Mouse (Mus musculus): ENCODE results near the gene Sec23a. TPM values are rescaled to one million over a fixed set of nuclear protein-coding genes. Genes with fewer than 3 reads are reported as not detected.

Gene Sec23a
- polyA plus RNA-seq, 2 experiments: 67.1 to 97.1 TPM

GRCm38 (mm10) chr12:58924025-58924424 is 87.8 kb downstream of the Sec23a start:
- no peak for ATAC-seq (ENCODE audit: low FRiP score, low read depth)
- peak; percentile 68 for DNase-seq (ENCODE audit: low spot score)
- no peak overlapping the region for H3K4me2 ChIP-seq (replicated peaks; ENCODE audit: low read depth, low read length, severe bottlenecking)
- H3K36me3 ChIP-seq (ENCODE audit: control insufficient read depth, insufficient read depth, low read length): no peaks in the 10 kb centered on the region
- H3K4me3 ChIP-seq (replicated peaks; ENCODE audit: low read length): no peak overlapping the region
- WGBS: 77% methylated on average over 3 of the region's 3 CpGs
- no peak overlapping the region for H3K27ac ChIP-seq (replicated peaks; ENCODE audit: low read depth, low read length)
- no peaks in the 10 kb centered on the region for H3K4me1 ChIP-seq (ENCODE audit: control insufficient read depth, insufficient read depth, low read length)
- TF ChIP-seq POLR2A (IDR thresholded peaks at IDR 0.05; ENCODE audit: borderline replicate concordance, extremely low read depth, insufficient read depth, insufficient read length): no peak
- H3K9ac ChIP-seq (ENCODE audit: low read depth, low read length, severe bottlenecking): no peak overlapping the region
- H3K27me3 ChIP-seq (ENCODE audit: control insufficient read depth, insufficient read depth, low read length): no peaks in the 10 kb centered on the region
- no peaks in the 10 kb centered on the region for H3K9me3 ChIP-seq (ENCODE audit: control insufficient read depth, low read length)

GRCm38 (mm10) chr12:58920775-58921174 is 91.0 kb downstream of the Sec23a start:
- WGBS: 86% methylated on average over 6 of the region's 6 CpGs
- Histone ChIP-seq H3K27ac (replicated peaks; ENCODE audit: low read depth, low read length) (no peak overlapping the region), H3K36me3 (ENCODE audit: control insufficient read depth, insufficient read depth, low read length) (no peaks in the 10 kb centered on the region), H3K4me1 (ENCODE audit: control insufficient read depth, insufficient read depth, low read length) (no peaks in the 10 kb centered on the region), H3K9me3 (ENCODE audit: control insufficient read depth, low read length) (no peaks in the 10 kb centered on the region), H3K27me3 (ENCODE audit: control insufficient read depth, insufficient read depth, low read length) (no peaks in the 10 kb centered on the region), H3K9ac (ENCODE audit: low read depth, low read length, severe bottlenecking) (no peak overlapping the region), H3K4me2 (replicated peaks; ENCODE audit: low read depth, low read length, severe bottlenecking) (no peak overlapping the region), H3K4me3 (replicated peaks; ENCODE audit: low read length) (no peak overlapping the region)
- no peak for DNase-seq (ENCODE audit: low spot score)
- TF ChIP-seq POLR2A (IDR thresholded peaks at IDR 0.05; ENCODE audit: borderline replicate concordance, extremely low read depth, insufficient read depth, insufficient read length): no peak
- no peak for ATAC-seq (ENCODE audit: low FRiP score, low read depth)

DNA sequence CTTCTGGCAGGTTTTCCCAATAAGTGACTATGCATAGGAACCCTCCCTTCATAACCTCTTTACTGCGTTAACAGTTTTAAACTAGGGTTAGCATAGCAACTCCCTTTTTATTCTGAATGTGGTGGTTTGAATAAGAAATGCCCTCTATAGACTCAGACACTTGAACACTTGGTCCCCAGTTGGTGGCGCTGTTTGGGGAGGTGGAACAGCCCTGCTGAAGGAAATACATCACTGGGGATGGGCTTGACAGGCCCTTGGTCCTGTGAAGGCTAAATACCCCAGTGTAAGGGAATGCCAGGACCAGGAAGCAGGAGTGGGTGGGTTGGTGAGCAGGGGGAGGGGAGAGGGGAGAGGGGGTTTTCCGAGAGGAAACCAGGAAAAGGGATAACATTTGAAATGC is 92.3 kb downstream of the Sec23a start:
- no peak overlapping the region for H3K4me2 ChIP-seq (replicated peaks; ENCODE audit: low read depth, low read length, severe bottlenecking)
- no peaks in the 10 kb centered on the region for H3K27me3 ChIP-seq (ENCODE audit: control insufficient read depth, insufficient read depth, low read length)
- no peak overlapping the region for H3K27ac ChIP-seq (replicated peaks; ENCODE audit: low read depth, low read length)
- H3K4me1 ChIP-seq (ENCODE audit: control insufficient read depth, insufficient read depth, low read length): no peaks in the 10 kb centered on the region
- H3K9ac ChIP-seq (ENCODE audit: low read depth, low read length, severe bottlenecking): no peak overlapping the region
- ATAC-seq (ENCODE audit: low FRiP score, low read depth): no peak
- 71% methylated on average over 3 of the region's 3 CpGs for WGBS
- no peaks in the 10 kb centered on the region for H3K9me3 ChIP-seq (ENCODE audit: control insufficient read depth, low read length)
- no peak for TF ChIP-seq POLR2A (IDR thresholded peaks at IDR 0.05; ENCODE audit: borderline replicate concordance, extremely low read depth, insufficient read depth, insufficient read length)
- no peak overlapping the region for H3K4me3 ChIP-seq (replicated peaks; ENCODE audit: low read length)
- H3K36me3 ChIP-seq (ENCODE audit: control insufficient read depth, insufficient read depth, low read length): no peaks in the 10 kb centered on the region
- no peak for DNase-seq (ENCODE audit: low spot score)

DNA sequence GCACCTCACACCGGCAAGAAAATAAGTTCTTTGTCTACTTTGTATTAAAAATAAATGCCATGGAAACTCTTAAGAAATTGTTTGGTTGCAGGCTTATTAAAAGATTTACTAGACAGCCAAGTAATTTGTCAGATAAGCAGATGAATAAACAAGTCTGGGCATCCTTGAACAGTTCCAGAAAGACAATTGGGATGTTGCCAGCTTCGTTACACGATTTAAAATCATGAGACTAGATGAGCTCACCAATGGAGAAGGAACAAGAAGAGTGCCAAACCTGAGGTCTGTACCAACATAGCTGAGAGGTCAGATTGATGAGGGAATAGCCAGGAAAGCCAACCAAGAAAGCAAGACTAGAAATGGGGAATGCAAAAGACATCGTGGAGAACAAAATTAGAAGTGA is 102.0 kb downstream of the Sec23a start:
- no peak overlapping the region for H3K9ac ChIP-seq (ENCODE audit: low read depth, low read length, severe bottlenecking)
- no peak overlapping the region for H3K4me3 ChIP-seq (replicated peaks; ENCODE audit: low read length)
- ATAC-seq (ENCODE audit: low FRiP score, low read depth): no peak
- no peaks in the 10 kb centered on the region for H3K27me3 ChIP-seq (ENCODE audit: control insufficient read depth, insufficient read depth, low read length)
- no peaks in the 10 kb centered on the region for H3K9me3 ChIP-seq (ENCODE audit: control insufficient read depth, low read length)
- H3K36me3 ChIP-seq (ENCODE audit: control insufficient read depth, insufficient read depth, low read length): no peaks in the 10 kb centered on the region
- 84% methylated on average over 4 of the region's 4 CpGs for WGBS
- H3K27ac ChIP-seq (replicated peaks; ENCODE audit: low read depth, low read length): no peak overlapping the region
- no peak for TF ChIP-seq POLR2A (IDR thresholded peaks at IDR 0.05; ENCODE audit: borderline replicate concordance, extremely low read depth, insufficient read depth, insufficient read length)
- no peak overlapping the region for H3K4me2 ChIP-seq (replicated peaks; ENCODE audit: low read depth, low read length, severe bottlenecking)
- no peak for DNase-seq (ENCODE audit: low spot score)
- H3K4me1 ChIP-seq (ENCODE audit: control insufficient read depth, insufficient read depth, low read length): no peaks in the 10 kb centered on the region

Other genes starting within 250 kb of the Sec23a start
- gene Gemin2, start 1.4 kb upstream of the Sec23a start, polyA plus RNA-seq (2012; rRNA removed): 15.3 and 18.3 TPM in 2 replicates
- 16.1 and 18.0 TPM in 2 replicates for gene Gemin2, start 1.4 kb upstream of the Sec23a start, polyA plus RNA-seq (2014; fragmentation: Nextera tagmentation; extraction: Ambion mirVana)
- gene Trappc6b, start 49.5 kb upstream of the Sec23a start, polyA plus RNA-seq (2012; rRNA removed): 71.7 and 87.5 TPM in 2 replicates
- gene Trappc6b, start 49.5 kb upstream of the Sec23a start, polyA plus RNA-seq (2014; fragmentation: Nextera tagmentation; extraction: Ambion mirVana): 53.9 and 60.4 TPM in 2 replicates
- gene Pnn, start 54.9 kb upstream of the Sec23a start, polyA plus RNA-seq (2012; rRNA removed): 55.0 and 108 TPM in 2 replicates
- 68.3 and 80.2 TPM in 2 replicates for gene Pnn, start 54.9 kb upstream of the Sec23a start, polyA plus RNA-seq (2014; fragmentation: Nextera tagmentation; extraction: Ambion mirVana)
- 52.5 and 59.1 TPM in 2 replicates for gene Mia2, start 83.8 kb upstream of the Sec23a start, polyA plus RNA-seq (2012; rRNA removed)
- gene Mia2, start 83.8 kb upstream of the Sec23a start, polyA plus RNA-seq (2014; fragmentation: Nextera tagmentation; extraction: Ambion mirVana): 60.0 and 61.8 TPM in 2 replicates
- gene Fbxo33, start 207.7 kb upstream of the Sec23a start, polyA plus RNA-seq (2012; rRNA removed): 10.2 and 12.8 TPM in 2 replicates
- gene Fbxo33, start 207.7 kb upstream of the Sec23a start, polyA plus RNA-seq (2014; fragmentation: Nextera tagmentation; extraction: Ambion mirVana): 10.5 and 11.0 TPM in 2 replicates

All from limb, embryonic 14.5 days (tissue).